Mouse (Mus musculus) forebrain, embryonic 13.5 days (tissue): Measurements from ENCODE around the gene Prps1. TPM values are rescaled to one million over a fixed set of nuclear protein-coding genes. Genes with fewer than 3 reads are reported as not detected.

ENCODE experiments used
- ATAC-seq: fragments of 200-750 bp; cut with Nextera tagmentation; 2 replicates; pipeline ENCODE4 v1.8.0; 2017
- H3K27ac ChIP-seq: fragments of 300-500 bp; sonication (generic); 2 replicates; pipeline ENCODE4 v1.5.1; 2015; ENCODE audit warnings: inconsistent platforms, mild to moderate bottlenecking, moderate library complexity
- H3K27me3 ChIP-seq: fragments of 300-500 bp; sonication (generic); 2 replicates; pipeline ENCODE4 v1.6.1; 2015; ENCODE audit warnings: mild to moderate bottlenecking, inconsistent platforms
- H3K36me3 ChIP-seq: fragments of 300-500 bp; sonication (generic); 2 replicates; pipeline ENCODE4 v1.6.1; 2015; ENCODE audit warnings: mild to moderate bottlenecking, inconsistent platforms; ENCODE audit not compliant: poor library complexity, severe bottlenecking
- H3K4me1 ChIP-seq: fragments of 300-500 bp; sonication (generic); 2 replicates; pipeline ENCODE4 v1.6.1; 2015; ENCODE audit warnings: inconsistent platforms
- H3K4me2 ChIP-seq: fragments of 300-500 bp; sonication (generic); 2 replicates; pipeline ENCODE4 v1.6.1; 2015; ENCODE audit warnings: inconsistent platforms, mild to moderate bottlenecking, moderate library complexity
- H3K4me3 ChIP-seq: fragments of 300-500 bp; sonication (generic); 2 replicates; pipeline ENCODE4 v1.5.1; 2015; ENCODE audit warnings: mild to moderate bottlenecking, inconsistent platforms
- H3K9ac ChIP-seq: fragments of 300-500 bp; sonication (generic); 2 replicates; pipeline ENCODE4 v1.6.1; 2015; ENCODE audit warnings: mild to moderate bottlenecking, inconsistent platforms
- H3K9me3 ChIP-seq: fragments of 300-500 bp; sonication (generic); replicated peaks from 2 replicates; pipeline ENCODE4 v1.6.1; 2016; ENCODE audit warnings: inconsistent platforms
- WGBS: fragments of 180-500 bp; shearing (Covaris S2); methylation state at CpG from one replicate; pipeline ENCODE4 v1.1.7; 2015; 5-methylcytosine and 5-hydroxymethylcytosine counted together
- polyA plus RNA-seq: library from polyadenylated mRNA; unstranded; fragments of >200 nt; fragmentation: Nextera tagmentation; extraction: Ambion mirVana; gene quantifications from 2 replicates; pipeline ENCODE4 v1.2.1, GENCODE M21; 2015

The Prps1 gene
- polyA plus RNA-seq, 1 experiment from 2014 or later: 66.1 TPM

DNA sequence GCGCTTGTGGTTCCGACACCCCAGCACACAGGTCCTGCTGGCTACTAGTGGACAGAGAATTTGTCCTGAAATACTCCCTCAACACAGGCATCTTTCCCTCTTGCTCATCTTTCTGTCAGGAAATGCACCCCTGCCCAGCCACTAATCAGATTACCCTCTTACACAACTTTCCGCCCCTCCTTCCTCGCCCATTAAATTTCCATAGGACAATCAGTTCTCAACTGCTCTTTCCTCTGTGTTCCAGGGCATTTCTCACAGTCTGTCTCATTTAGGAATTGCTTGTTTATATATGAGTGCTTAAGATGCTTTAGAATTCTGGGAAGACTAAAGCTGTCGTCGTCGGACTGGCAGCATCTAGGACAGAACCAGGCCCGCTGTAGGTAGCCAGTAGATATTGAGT is 61.9 kb downstream of the Prps1 start:
- Histone ChIP-seq H3K9me3 (no peaks in the 10 kb centered on the region), H3K4me1 (0 out of 2 replicates have a peak, but pooled peaks cover 3% of the 10 kb centered on the region), H3K4me2 (no peak overlapping the region), H3K9ac (no peak overlapping the region), H3K27ac (no peak overlapping the region), H3K4me3 (no peak overlapping the region), H3K36me3 (no peaks in the 10 kb centered on the region), H3K27me3 (peaks cover 28% of the 10 kb centered on the region; the same call in 1 of the 2 replicates)
- 77% methylated on average over 8 of the region's 8 CpGs for WGBS
- ATAC-seq: no peak

DNA sequence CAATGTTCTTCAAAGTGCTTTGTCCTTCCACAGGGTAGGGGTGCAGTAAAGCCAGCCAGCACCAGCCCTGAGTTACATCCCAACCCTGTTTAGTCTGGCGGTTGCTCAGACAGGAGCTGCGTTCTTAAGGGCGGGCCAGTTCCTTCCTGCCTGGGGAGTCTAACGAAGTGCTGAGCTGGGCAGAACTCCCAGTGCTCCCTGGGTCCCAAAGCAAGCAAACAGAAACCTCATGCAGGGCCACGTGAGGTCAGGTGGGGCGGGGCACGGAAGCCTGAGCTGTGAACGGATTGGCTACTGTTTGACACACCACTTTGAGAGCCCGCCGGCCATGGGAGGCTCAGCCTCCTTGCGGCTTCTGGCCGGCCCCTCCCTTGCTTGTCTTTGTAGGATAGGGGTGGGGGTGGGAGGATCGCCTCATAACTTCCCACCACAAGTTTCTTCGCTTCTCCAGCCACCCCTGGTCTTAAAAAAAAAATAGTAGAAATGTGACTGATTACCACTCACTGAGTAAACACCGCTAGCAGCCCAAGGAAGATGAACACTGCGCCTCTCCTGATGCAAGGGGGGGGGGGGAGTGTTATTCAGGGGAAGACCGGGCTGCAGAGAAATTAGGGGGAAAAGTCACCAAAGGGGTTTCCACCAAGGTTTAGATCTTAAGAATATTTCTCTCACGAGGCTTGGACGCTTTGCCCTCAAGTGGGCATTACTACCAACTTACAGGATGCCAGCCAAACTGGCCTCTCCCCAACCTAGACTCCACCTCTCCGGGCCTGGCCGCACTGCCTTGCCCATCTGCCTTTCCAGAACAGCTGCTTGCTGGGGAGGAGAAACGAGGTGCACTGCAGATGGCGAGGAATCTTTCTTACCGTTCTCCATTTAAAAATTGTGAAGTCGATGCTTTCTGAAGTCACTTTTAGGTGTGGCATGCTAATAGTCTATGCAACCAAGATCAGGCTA is 64.0 kb downstream of the Prps1 start:
- WGBS: 21% methylated on average over 25 of the region's 25 CpGs
- H3K9me3 ChIP-seq: no peaks in the 10 kb centered on the region
- H3K4me1 ChIP-seq: 0 out of 2 replicates have a peak, but pooled peaks cover 3% of the 10 kb centered on the region
- peak; percentile 86 for ATAC-seq
- H3K27ac ChIP-seq: no peak overlapping the region
- H3K4me2 ChIP-seq: peak overlapping the region; percentile 51
- peak overlapping the region; percentile 23 for H3K4me3 ChIP-seq
- H3K36me3 ChIP-seq: no peaks in the 10 kb centered on the region
- H3K27me3 ChIP-seq: peaks cover 18% of the 10 kb centered on the region; the same call in 1 of the 2 replicates
- H3K9ac ChIP-seq: no peak overlapping the region

DNA sequence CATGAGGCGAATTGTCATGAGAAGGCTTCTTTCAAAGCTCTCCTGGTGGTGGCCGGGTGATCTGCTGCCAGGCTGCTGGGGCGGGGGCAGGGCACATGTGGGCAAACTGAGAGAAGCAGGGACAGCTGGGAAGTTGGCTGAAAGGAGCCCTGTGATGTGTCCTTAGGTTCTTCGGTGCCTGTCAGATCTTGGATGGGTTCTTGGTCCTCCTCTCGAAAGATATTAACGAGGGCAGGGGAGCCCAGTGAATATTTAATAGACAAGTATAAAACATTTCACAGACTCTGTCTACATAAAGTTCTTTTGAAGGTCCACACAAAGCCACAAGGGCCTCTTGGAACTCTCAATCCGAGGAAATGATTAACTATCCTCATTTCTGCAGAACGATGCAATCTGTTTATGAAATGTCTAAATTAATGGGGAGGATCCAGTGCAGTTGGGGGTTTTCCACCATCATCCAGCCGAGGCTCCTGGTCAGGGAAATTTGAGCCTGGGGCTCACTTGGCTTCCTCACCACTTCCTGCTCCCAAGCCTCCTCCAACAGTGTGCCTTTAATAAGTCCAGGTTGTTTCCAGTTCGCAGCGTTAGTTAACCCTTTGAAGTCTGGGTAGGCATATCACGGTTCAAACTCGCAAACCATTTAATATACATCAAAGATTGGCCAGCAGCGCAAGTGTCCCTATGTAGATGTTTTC is 65.8 kb downstream of the Prps1 start:
- H3K27me3 ChIP-seq: peaks cover 19% of the 10 kb centered on the region; the same call in 1 of the 2 replicates
- 63% methylated on average over 14 of the region's 14 CpGs for WGBS
- H3K4me3 ChIP-seq: no peak overlapping the region
- no peaks in the 10 kb centered on the region for H3K9me3 ChIP-seq
- ATAC-seq: no peak
- no peaks in the 10 kb centered on the region for H3K36me3 ChIP-seq
- no peak overlapping the region for H3K9ac ChIP-seq
- H3K27ac ChIP-seq: no peak overlapping the region
- no peak overlapping the region for H3K4me2 ChIP-seq
- 0 out of 2 replicates have a peak, but pooled peaks cover 3% of the 10 kb centered on the region for H3K4me1 ChIP-seq

DNA sequence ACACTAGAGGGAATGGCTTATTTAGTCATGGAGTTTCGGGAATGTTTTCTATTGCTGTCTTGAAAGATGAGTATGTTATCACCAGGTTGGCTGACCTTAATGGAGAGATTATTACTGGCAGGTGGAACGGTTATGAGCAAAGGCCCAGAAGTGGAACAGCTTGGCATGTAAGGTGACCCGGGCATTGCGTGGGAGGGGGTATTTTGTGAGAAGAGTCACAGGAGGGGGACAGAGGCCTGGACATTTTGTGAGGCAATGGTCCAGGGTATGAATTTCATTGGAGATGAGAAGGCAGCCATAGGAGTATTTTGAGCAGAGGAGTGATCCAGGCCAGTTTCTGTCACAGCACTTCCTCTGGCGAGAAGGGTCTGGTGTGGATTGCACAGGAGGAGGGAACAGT is 67.8 kb downstream of the Prps1 start:
- Histone ChIP-seq H3K9ac (no peak overlapping the region), H3K9me3 (no peaks in the 10 kb centered on the region), H3K4me3 (no peak overlapping the region), H3K4me1 (0 out of 2 replicates have a peak, but pooled peaks cover 3% of the 10 kb centered on the region), H3K4me2 (no peak overlapping the region), H3K27me3 (peaks cover 7% of the 10 kb centered on the region; the same call in 1 of the 2 replicates), H3K36me3 (no peaks in the 10 kb centered on the region), H3K27ac (no peak overlapping the region)
- WGBS: 94% methylated on average over 5 of the region's 5 CpGs
- no peak for ATAC-seq

Other genes with a start within 250 kb of the Prps1 start
- 0.93 and 1.4 TPM in 2 replicates for gene Frmpd3, start 114.3 kb upstream of the Prps1 start, polyA plus RNA-seq
- gene Tsc22d3, start 144.0 kb downstream of the Prps1 start, polyA plus RNA-seq: 84.3 and 96.1 TPM in 2 replicates
- 1.2 and 2.2 TPM in 2 replicates for gene Mid2, start 208.0 kb downstream of the Prps1 start, polyA plus RNA-seq